Mouse (Mus musculus): ENCODE results near the gene Thsd4.

Thsd4 gene

DNA sequence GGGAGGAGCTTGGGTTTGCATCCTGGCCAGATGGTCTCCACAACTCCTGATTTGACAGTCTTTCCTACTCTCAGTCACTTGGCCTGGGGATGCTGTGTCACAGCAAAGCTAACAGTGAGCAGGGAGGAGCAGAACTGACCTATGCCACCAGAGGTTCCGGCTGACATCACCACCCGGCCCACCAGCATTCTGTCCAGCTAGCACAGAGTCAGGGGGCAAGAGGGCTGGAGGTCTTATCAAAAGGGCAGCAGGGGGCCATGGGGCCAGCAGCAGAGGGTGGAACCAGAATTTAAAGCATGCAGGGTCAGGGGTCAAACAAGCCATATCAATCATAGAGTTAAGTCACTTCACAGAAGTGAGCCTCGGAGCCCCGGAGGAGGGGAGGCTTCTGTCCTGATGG is 4.7 kb downstream of the Thsd4 start:
- no peak for DNase-seq (ENCODE audit: low spot score)

DNA sequence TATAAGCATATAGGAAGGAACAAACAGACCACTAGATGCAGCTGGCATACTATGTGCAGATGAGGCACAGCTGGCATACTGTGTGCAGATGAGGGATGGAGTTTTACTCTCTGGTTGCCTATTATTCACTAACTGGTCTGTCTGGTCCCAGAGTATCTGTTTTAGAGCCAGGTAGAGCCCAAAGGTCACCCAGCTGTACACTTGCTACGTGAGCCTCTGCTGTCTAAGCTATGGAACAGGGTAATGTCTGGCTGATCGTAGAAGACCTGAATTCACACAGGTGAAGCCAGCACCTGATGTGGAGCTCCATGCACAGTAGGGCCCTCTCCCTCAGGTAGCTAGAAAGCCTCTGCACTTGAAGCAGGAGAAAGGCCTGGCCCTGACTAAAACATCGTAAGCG is 5.5 kb downstream of the Thsd4 start:
- DNase-seq (ENCODE audit: low spot score) = no peak

DNA sequence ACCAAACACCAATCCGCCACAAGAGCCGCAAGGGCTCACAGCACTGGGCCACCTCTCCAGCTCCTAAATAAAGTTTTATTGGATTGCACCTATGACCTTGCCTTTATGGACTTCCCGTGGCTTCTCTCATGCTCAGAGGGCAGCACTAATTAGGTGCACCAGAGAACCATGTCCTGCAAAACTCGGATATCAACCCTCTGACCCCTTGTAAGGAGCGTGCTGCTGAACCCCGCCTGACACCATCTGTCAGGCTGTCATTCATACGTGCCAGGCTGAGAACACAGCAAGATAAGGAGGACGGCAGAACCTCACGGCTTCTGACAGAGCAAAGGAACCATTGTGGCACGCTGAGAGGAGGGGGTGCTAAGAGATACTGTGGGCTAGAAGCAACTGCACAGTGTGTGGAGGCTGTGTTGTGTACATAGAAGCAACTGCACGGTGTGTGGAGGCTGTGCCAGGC is 8.5 kb downstream of the Thsd4 start:
- no peak for DNase-seq (ENCODE audit: low spot score)

DNA sequence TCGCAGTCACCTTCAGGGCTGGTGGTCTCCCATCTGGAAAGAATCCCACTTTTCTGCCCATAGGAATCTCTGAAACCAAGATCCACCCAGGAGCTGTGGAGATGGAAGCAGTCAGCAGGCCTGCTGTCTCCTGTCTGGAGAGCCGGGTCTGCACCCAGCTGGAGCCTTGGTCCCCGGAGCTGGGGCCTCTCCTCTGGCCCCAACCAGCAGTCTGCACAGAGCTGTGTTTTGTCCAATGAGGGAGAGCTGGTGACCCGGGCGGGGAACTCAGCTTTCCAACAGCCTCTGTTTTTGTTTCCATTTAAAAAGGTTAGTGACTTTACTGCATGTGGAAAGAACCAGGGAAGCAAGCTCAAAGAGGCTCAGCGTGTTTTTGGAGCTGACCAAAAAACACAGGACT is 11.0 kb downstream of the Thsd4 start:
- DNase-seq (ENCODE audit: low spot score) = peak; percentile 38

DNA sequence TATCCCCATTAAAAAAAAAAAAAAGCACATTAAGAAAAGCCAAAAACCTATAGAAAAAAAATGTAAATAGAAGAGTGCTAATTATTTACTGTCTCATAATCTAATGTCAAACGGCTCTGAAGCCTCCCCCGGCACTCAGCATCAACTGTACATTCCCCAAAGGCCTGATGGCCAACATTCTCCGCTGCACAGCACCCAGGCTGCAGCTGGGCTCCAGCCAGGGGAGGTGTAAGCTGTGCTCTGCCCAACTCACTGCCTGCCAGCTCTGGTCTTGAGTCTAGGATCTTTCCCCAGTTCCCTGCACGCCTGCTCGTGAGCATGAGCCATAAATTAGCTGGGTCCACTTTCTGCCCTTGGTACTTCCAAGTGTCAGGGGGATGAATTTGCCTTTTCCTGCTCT is 15.7 kb downstream of the Thsd4 start:
- no peak for DNase-seq (ENCODE audit: low spot score)

DNA sequence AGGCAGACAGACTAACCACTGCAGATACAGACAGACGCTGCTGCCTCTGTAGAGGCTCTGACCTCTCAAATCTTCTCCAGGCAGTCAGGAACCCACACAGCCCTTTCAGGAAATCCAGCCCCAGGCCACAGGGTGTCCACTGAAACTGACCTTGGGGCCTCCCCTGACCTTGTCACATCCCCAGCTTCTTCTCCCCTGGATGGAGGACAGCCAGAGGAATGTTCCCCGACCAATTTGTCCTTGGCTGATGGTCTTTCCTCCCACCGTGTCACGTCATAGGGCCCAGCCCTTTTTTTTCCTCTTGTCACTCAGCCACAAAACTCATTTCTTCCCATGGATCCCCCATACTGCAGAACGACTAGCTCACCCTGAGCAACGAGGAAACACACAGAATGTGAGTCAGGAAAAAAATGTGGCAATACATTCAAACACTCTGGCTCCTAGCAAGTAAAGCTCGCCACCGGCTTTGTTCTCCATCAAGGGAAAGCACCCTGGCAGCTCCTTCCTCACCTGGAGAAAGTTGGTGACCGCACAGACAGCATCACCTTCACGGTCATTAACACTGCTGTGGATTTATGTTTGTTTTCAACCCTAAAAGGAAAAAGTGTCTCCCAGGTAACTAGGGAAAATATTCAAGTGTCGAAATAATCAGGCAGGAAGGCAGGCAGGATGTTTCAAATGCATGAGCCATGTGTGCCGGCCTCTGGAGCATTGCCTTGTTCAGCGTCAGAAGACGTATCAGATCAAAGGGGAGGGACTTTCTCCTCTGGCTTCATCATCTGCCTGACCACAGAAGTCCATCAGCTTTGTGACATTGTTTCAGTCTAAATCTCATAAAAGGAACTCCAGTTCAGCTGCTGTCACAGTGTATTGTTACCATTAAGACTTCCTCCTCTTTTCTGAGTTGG is 17.2 kb downstream of the Thsd4 start:
- no peak for DNase-seq (ENCODE audit: low spot score)

DNA sequence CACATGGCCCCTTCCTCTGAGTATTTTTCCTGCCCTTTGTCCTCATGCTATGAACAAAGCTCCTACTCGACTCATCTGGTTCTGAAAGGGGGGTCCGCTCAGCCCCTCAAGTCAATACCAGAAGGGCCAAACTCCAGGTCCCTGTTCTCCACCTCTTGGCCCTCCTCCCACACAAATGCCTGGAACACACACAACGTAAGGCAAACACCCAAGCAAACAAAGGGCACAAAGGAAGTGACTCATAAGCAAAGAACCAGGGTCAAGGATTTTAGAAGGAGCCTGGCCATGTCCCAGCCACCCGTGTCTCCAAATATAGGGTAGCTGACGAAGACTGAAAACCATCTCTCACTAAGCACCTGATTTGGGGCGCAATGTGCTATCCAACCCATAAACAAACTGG is 19.6 kb downstream of the Thsd4 start:
- no peak for DNase-seq (ENCODE audit: low spot score)

DNA sequence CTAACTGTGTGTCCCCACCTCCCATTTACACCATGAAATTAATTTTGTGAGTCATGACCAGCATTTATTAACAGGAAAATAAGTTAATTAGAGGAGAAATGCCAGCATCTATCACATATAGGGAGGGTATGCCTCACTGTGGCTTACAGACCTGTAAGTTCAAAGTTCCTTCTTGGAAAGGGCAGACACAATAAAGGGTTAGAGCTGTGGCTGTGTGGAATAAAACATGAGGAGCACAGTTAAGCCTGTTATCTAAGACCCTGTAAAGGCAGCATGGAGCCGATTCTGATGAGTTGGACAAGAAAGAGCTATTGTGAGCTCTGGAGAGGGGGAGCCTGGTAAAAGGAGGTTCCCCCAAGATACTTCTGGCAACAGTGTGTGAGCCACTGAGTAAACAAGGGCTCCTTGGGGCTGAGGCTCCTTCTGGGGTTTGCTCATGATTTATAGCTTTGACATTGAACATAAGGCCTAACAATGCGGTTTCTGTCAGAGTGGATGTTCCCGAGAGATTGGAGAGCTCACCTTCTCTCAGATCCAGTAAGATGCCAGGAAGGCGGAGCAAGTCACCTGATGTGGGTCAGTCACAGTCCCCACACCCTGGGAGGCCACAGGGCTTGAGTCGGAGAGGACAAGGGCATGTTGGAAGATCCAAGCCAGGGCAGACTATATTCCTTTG is 20.2 kb downstream of the Thsd4 start:
- no peak for DNase-seq (ENCODE audit: low spot score)

DNA sequence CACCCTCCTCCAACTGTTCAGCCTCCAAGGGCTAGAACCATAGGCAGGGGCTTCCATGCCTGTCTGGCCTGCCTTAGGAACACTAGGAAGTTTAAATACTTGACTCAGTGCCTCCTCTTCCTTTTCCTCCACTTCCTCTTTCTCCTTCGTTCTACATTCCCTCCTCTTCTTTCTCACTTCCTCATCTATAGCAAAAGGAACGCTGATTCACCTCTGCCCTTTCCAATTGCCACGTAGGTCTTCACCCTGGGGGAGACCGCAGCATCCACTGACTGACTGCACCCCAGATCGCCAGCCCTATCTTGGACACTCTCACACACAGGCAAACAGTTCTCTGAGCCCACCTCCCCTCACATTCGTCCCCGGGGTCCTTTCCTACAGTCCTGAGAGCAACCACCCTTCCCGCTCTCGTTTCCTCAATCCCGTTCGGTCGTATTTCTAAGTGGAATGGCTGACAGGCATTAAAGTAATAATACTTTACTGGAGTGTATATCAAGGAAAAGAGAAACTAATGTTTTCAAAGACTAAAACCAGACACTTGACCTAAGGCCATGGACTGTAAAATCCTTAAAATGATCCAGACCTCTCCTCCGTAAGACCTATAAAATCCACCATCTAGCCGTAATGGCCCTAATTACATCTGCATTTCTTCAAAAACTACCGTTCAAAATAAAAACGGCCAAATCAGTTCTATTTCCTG is 29.4 kb downstream of the Thsd4 start:
- no peak for DNase-seq (ENCODE audit: low spot score)

DNA sequence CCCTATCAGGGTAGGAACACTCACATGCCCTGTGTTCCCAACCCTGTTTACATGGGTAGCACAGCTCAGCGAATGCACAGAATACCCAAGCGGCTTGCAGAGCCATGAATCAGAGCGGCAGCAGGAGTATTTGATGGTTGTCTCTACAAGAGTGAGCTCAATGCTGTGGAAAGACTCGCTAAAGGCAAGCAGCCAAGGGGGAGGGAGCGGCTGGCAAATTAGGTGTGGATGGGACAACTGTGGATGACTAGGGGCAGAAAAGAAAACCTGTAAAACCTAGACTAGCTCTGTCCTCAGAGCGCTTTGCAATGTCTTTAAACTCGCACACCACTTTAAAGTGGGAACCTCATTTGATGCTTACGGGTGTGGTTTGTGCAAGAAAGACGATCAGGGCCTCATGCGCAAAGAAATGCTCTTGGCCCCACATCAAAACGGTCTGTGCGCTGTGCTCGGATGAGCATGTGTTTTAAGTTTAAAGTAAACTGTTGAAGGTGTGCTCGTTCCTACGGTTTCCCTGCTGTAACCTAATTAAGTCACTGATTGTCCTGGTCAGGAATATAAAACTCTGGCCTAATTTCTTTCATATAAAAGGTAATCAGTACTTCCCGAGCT is 30.3 kb downstream of the Thsd4 start:
- DNase-seq (ENCODE audit: low spot score) = no peak

DNA sequence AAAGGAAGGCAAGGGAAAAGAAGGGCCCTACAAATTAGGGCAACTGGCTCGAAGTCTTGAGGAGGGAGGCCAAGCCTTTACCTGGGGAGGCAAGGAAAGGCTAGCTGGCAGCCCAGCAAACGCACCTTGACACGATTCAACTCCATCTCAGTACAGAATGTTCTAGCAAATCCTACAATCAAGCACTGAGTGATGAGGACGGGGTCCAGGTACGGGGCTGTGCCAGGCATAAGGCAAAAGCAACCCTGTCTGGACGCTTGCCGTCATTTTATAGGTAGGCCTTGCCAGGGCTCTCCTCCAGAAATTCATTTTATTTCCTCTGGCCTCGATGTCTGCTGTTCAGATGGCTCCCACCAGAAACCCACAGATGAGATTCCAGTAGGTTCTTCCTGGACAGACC is 30.8 kb downstream of the Thsd4 start:
- DNase-seq (ENCODE audit: low spot score) = no peak

DNA sequence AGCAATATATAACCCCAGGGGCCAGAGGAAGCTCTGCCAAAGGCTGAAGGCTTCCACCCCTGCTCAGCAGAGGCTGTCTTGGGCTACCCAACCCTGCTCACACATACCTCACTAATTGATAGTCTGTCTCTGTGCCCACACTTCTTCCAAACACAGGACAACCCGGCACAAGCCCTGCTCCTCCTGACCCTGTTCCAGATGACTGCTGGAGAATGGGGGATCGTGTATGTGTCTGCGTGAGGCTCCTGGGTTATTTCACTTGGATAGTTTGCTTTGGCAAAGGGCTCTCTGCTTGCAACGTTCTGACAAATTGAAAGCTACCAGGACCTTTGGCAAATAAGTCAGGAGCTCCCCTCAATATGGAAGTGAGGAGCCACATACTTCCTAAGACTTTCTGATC is 33.0 kb downstream of the Thsd4 start:
- no peak for DNase-seq (ENCODE audit: low spot score)

DNA sequence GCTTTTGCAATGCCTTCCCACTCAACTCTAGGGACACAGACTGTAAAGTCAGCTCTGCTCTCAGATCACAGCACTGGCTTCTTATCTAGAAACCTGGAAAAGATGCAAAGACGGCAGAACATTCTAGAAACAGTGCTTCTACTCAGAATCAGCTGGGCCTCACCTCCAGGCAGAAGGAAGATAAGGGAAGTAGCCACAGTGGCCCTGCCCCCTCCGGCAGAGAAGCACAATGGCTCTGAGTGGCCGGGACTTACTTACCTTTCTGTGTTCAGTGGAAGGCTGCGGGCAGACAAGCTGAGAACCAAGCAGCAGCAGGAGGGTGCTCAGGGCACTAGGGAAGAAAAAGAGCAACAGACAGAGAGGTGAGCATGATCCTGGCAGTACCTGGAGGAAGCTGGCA is 39.7 kb downstream of the Thsd4 start:
- no peak for DNase-seq (ENCODE audit: low spot score)

DNA sequence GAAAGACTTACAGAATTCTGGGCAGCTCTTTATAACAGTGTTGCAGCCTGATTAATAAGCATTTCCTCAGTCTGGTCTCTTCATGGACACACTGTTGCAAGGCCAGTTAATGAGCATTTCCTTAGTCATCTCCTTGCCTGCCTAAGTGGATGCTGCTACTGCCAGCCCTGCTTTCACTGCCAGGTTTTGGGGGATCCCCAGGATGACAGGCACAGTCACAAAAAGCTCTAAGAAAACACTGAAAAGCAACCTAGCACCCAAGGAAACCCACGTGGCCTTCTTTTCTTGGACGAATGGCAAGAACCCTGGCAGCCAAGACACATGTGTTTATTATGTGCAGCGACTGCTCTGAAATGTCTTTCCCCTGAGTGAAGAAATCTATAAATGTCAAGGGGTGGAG is 41.8 kb downstream of the Thsd4 start:
- no peak for DNase-seq (ENCODE audit: low spot score)

DNA sequence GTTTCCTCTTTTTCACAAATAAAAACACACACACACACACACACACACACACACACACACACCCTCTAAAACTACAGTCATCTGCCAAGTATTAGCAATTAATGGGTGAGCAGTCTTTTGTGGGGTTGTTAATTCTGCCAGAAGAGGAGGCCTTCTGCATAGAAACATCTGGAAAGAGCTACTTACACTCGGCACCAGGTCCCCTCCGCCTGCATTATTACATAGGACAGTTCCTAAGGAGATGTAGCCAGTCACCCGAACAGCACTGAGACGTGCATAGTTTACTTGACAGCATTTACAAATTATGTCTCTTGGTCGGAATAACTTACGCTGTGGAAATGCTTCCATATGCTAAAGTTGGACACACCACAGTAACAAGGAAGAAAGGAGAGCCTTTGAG is 43.0 kb downstream of the Thsd4 start:
- DNase-seq (ENCODE audit: low spot score) = no peak

DNA sequence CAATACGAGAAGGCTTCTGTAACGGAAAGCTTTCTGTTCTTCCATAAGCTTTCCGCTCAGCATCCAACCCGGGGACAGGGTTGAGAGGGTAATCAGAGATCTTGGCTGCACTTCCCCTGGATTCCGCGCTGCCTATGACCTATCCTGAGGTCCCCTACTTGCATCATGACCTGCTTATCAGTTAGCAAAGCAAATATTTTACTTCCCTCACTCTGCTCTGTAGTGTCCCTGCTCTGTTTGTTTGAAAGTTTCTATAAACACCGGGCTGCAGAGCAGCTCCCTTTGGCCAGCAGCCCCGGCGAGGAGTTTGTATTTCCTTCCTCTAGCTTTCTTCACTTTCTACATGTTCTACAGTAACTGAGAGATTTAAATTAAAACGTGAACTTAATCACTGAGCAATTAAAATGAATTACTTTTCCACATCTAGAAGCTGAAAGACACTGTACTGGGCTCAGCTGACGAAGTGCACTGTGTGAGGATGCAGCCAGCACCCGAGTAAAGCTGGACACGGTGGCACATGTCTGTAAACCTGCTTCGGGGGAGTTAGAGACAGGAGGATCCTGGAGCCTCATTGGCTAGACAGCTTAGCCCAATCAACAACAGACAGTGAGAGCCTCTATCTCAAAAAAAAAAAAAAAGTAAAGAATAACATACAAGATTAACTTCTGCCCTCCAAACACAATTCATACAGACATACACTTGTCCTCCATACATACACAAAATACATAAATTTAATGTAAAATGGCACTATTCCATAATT is 43.7 kb downstream of the Thsd4 start:
- DNase-seq (ENCODE audit: low spot score) = peak; percentile 21

DNA sequence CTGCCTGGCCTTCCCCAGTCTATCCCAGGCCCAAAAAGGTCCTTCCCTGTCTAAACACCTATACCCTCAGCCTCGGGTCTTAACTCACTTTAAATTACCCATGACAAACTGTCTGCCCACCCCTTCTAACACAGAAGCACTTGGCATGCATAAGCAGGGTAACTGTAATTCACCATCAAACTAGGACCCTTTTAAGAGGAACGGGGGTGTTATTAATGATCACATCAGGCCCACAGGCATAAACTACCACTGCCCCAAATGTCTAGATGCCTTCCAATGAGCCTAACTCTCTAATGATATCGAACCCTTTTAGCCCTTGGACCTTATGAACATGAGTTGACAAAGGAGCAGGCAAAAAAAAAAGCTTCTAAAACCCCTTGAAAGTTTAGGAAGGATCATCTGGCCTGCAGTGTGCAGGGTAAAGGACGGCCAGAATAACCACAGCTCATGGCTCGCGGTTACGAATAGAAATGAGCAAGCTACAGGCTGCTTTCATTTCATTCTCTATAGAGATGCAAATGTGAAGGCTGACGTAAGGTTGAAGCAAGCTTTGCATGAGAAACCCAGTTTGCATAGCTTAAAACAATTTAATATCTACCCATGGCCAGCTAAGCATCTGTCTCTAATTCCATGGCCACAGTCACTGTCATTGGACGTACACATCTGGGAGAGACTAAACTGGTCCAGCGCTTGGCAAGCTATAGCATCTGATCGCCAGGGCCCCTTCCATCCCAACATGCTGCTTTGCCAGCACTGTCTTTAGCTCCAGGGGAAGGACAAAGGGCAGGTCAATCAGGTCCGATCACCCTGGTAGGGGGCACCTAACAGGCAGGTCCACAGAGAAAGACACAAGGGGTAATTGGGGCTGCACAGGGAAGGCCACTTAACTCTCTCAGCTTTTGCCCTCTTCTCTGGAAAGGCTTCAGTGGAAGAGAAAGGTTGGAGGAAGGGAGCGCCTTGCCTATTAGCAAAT is 61.5 kb downstream of the Thsd4 start:
- DNase-seq (ENCODE audit: low spot score) = no peak

DNA sequence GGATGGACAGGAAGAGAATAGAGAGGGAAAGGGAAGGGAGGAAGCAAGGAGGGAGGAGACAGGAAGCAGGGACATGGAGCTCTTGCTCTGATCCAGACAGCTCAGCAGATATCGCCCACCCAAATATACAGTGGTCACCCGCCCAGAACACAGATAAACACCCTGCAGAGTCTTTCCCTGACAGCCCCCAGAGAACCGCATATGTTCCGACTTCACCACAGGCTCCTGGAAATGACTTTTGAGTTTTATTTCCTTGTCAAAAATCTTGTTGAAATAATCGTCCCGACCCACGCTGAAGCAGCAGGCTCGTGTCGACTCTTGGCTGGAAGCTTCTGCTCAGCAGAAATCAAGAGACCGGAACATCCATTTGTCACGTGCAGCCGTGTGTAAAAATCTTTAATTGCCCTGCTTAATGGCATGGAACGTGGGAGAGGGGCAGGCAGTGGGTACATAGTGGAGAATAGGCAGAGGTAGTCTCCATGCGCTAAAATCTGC is 63.3 kb downstream of the Thsd4 start:
- no peak for DNase-seq (ENCODE audit: low spot score)

DNA sequence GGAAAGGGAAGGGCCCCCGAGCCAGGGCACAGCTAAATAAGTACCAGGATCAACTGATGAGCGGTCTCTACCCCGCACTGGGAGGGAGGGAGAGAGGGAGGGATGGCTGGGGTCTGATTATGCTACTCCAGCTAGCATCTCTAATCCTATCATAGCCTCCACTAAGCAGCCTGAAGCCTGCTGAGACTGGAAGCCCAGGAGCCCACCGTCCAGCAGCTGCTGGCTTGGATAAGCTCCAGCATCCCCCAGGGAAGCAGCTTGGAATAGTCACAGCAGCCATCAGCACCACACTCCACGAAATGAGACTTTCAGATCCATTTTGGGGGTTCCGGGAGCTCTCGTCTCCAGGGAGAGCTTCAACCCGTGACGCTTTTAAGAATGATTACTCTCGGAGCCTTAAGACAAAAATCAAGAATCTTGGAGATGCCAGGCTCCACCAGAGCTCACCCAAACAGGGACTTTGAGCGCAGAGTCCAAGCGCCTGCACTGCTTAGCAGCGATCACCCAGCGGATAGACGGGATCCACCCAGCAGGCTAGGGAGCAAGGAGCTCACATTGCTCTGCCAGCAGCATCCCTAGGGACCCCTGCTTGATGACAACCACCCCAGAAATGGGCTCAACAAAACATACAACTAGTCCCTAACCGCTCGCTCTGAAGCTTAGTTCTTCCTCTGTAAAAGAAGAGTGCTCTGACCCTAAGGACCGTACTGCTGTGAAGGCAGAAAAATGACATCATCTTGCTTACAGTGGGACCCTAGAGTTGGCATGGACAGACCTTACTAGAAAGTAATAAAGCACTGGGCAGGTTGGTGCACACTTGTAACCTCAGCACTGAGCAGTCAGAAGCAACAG is 64.3 kb downstream of the Thsd4 start:
- DNase-seq (ENCODE audit: low spot score) = no peak
